Mouse (Mus musculus) E14TG2a.4 (cell line): ENCODE measurements around the gene Stx6.

Experiments used
- CTCF ChIP-seq: conservative IDR thresholded peaks from 2 replicates; pipeline ENCODE4 v1.5.1; 2014; ENCODE audit warnings: low read length
- NANOG ChIP-seq: IDR thresholded peaks from 2 replicates; pipeline ENCODE4 v1.6.1; 2014; ENCODE audit warnings: borderline replicate concordance, low read length, mixed read lengths
- POU5F1 ChIP-seq: IDR thresholded peaks from 2 replicates; pipeline ENCODE4 v1.6.1; 2014; ENCODE audit warnings: low read length, borderline replicate concordance

- TF ChIP-seq CTCF (no peak), NANOG (no peak), POU5F1 (no peak)
Measured at GRCm38 (mm10) chr1:155205311-155205710, 46.8 kb downstream of the Stx6 start.
